Mouse (Mus musculus): ENCODE results near the gene Cybrd1.

GRCm38 (mm10) chr2:71130366-71130765 lies 12.6 kb downstream of the Cybrd1 start:
- TF ChIP-seq CTCF (IDR thresholded peaks at IDR 0.05; ENCODE audit: insufficient read depth, low read length), result no peak
- TF ChIP-seq POLR2A (IDR thresholded peaks at IDR 0.05; ENCODE audit: borderline replicate concordance, extremely low read depth, low read depth, low read length), result no peak
